Mouse (Mus musculus): Measurements from ENCODE around the gene Slc6a12. TPM values are rescaled to one million over a fixed set of nuclear protein-coding genes. Genes with fewer than 3 reads are reported as not detected.
A peak's percentile ranks its signal among the peaks of the same experiment; 100 is the strongest.

The Slc6a12 gene
- polyA plus RNA-seq, 1 experiment from 2014 or later, result 0.79 TPM

DNA sequence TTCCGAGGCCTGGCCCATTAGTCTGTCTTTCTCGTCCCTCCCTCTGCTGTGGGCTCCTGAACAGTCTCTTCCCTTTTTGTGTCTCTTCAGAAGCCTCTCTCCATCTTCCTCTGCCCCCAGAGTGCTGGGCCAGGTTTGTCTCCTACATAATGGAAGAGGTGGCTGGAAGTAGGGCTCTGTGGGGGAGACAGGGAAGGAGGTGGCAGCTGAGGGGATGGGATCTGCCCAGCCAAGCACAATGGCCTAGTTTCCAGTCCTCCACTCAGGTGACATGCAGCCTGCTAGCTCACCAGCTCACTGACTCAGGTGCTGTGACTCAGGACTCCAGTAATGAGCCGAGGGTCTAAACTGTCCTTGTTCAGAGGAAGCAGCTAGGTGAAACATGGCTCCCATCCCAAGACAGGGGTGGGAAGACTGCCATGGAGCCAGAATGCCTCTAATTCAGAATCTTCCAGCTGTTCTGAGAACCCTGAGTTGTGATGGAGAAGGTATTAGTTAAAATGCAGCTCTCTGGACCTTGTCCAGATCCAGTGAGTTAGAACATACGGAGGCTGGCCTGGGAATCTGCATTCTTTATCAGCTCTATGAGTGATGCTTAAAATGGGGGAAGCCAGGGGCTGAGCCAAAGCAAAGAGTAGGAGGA, 49.9 kb downstream of the Slc6a12 start:
- Histone ChIP-seq H3K36me3 (ENCODE audit: control insufficient read depth, insufficient read depth) (no peaks in the 10 kb centered on the region), H3K27ac (ENCODE audit: low read length) (no peak overlapping the region), H3K4me1 (replicated peaks; ENCODE audit: control insufficient read depth, insufficient read depth, low read length) (no peaks in the 10 kb centered on the region), H3K4me3 (replicated peaks; ENCODE audit: low read length) (no peak overlapping the region), H3K27me3 (replicated peaks; ENCODE audit: control insufficient read depth, insufficient read depth, low read length) (no peaks in the 10 kb centered on the region), H3K9me3 (ENCODE audit: control insufficient read depth, low read length) (peaks cover 4% of the 10 kb centered on the region; the same call in 1 of the 2 replicates), H3K9ac (replicated peaks; ENCODE audit: low read depth, low read length) (no peak overlapping the region), H3K4me2 (ENCODE audit: low read length) (no peak overlapping the region)
- 90% methylated on average over 4 of the region's 4 CpGs for WGBS
- ATAC-seq, result no peak

DNA sequence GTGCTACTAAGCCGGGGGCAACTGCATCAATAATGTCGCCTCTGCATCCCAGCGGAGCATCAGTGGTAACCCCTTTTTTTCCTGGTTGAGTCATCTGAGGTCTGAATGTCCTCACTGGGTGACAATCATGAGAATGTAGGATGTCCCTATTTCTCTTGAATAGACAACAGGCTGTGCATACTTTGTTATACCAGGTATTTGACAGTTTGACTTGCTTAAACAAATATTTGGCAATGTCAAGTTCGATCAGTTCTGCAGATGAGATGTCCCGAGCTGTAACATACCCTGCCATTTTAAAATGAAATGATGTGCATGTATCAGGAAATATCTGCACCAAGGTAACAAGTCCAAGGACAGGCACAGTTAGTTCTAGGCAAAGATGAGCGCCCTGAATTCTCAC, 58.3 kb downstream of the Slc6a12 start:
- ATAC-seq, result no peak

DNA sequence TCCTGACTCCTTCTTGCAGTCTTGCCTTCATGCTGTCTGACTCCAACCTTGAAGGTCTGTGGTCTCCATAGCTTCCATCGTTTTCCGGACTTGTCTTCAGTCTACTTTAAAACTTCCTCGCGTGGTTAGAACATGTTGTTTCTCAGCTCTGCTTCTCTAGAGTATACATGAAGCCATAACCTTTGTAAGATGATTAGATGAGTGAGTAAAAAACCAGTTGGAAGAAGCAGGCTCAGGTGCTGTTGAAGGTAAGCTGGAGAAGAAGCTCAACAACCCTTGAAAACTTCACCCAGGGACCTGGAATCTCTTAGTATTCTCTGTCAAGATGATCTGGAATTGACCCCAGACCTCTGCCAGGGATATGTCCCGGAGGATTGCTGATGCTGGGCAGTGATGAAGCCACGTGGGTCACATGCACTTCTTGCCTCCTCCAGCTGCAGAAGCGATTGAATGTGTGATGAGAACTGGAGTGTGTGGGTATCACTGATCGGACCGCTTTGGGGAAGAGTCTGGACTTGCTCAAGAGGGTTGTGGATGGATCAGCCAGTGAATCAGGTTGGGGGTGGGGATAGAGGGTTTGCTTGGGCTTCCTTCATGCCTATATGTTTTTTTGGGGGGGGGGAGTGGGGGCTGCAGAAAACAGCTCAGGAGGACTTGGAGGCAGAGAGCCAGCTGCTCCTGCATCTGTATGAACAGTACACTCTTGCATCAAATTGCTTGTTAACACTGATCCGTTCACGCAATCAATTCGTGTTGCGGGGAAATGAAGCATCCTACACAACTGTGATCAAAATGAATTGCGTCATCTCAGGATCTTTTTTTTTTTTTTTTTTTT, 59.2 kb downstream of the Slc6a12 start:
- no peak overlapping the region for H3K27ac ChIP-seq (ENCODE audit: low read length)
- no peak overlapping the region for H3K4me3 ChIP-seq (replicated peaks; ENCODE audit: low read length)
- H3K4me2 ChIP-seq (ENCODE audit: low read length), result no peak overlapping the region
- H3K9ac ChIP-seq (replicated peaks; ENCODE audit: low read depth, low read length), result no peak overlapping the region
- WGBS, result 68% methylated on average over 14 of the region's 14 CpGs
- ATAC-seq, result peak; percentile 67
- H3K27me3 ChIP-seq (replicated peaks; ENCODE audit: control insufficient read depth, insufficient read depth, low read length), result no peaks in the 10 kb centered on the region
- H3K9me3 ChIP-seq (ENCODE audit: control insufficient read depth, low read length), result no peaks in the 10 kb centered on the region
- no peaks in the 10 kb centered on the region for H3K36me3 ChIP-seq (ENCODE audit: control insufficient read depth, insufficient read depth)
- peaks cover 7% of the 10 kb centered on the region; the same call in 1 of the 2 replicates for H3K4me1 ChIP-seq (replicated peaks; ENCODE audit: control insufficient read depth, insufficient read depth, low read length)

More for the DNA sequence above, 58.3 kb downstream of the Slc6a12 start:
- no peaks in the 10 kb centered on the region for H3K9me3 ChIP-seq (ENCODE audit: control insufficient read depth, low read length)
- H3K4me2 ChIP-seq (ENCODE audit: low read length), result no peak overlapping the region
- H3K4me3 ChIP-seq (replicated peaks; ENCODE audit: low read length), result no peak overlapping the region
- H3K27me3 ChIP-seq (replicated peaks; ENCODE audit: control insufficient read depth, insufficient read depth, low read length), result no peaks in the 10 kb centered on the region
- H3K36me3 ChIP-seq (ENCODE audit: control insufficient read depth, insufficient read depth), result no peaks in the 10 kb centered on the region
- no peak overlapping the region for H3K9ac ChIP-seq (replicated peaks; ENCODE audit: low read depth, low read length)
- no peak overlapping the region for H3K27ac ChIP-seq (ENCODE audit: low read length)
- H3K4me1 ChIP-seq (replicated peaks; ENCODE audit: control insufficient read depth, insufficient read depth, low read length), result peaks cover 7% of the 10 kb centered on the region; the same call in 1 of the 2 replicates
- 97% methylated on average over 6 of the region's 6 CpGs for WGBS

DNA sequence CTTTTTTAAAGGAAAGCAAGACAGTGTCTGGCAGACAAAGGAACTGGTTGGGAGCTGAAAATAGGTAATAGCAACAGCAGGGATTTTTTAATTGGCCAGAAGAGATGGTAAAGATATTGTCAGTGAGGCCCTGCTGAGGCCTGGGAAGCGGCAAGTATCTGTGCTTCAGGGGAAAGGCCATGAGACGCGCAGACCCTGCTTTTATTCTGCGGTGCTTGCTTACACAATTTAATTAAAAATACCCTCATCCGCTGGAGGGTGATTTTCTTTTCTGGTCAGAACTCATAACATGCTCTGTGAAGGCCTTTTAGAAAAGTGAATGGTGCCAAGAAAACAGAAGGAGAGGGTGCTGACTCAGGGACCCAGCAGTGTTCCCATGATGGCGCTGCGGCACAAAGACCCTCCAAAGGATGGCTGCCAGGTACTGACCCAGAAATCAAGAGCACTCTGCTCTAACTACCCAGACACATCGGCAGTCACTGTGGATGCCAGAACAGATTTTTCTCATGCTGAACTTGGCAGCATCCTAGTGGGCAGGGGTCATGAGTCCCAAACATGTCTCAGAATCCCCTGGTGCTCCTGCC, 59.9 kb downstream of the Slc6a12 start:
- no peaks in the 10 kb centered on the region for H3K9me3 ChIP-seq (ENCODE audit: control insufficient read depth, low read length)
- H3K4me1 ChIP-seq (replicated peaks; ENCODE audit: control insufficient read depth, insufficient read depth, low read length), result peaks cover 9% of the 10 kb centered on the region
- H3K4me2 ChIP-seq (ENCODE audit: low read length), result no peak overlapping the region
- no peaks in the 10 kb centered on the region for H3K27me3 ChIP-seq (replicated peaks; ENCODE audit: control insufficient read depth, insufficient read depth, low read length)
- H3K27ac ChIP-seq (ENCODE audit: low read length), result no peak overlapping the region
- no peaks in the 10 kb centered on the region for H3K36me3 ChIP-seq (ENCODE audit: control insufficient read depth, insufficient read depth)
- peak; percentile 46 for ATAC-seq
- no peak overlapping the region for H3K4me3 ChIP-seq (replicated peaks; ENCODE audit: low read length)
- peak overlapping the region; percentile 16; the same call in 1 of the 2 replicates for H3K9ac ChIP-seq (replicated peaks; ENCODE audit: low read depth, low read length)
- WGBS, result 44% methylated on average over 8 of the region's 8 CpGs

DNA sequence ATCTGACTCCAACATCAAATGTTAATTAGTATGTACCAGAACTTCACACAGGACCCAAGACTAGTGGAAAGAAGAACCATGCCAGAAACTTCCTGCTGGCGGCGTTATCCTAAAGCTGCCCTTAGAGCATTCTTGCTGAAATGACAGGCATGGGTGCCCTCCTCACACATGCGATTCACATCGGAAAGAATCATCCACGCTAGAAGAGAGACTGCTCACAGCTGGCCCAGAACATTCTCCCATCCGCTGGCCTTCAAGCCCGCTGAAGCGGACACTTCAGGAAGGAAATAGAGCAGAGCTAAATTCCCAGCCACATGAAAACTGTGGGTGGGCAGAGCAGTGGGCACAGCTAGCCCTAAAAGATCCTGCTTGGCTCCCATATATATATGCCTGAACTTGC, 62.4 kb downstream of the Slc6a12 start:
- peaks cover 12% of the 10 kb centered on the region for H3K4me1 ChIP-seq (replicated peaks; ENCODE audit: control insufficient read depth, insufficient read depth, low read length)
- no peaks in the 10 kb centered on the region for H3K27me3 ChIP-seq (replicated peaks; ENCODE audit: control insufficient read depth, insufficient read depth, low read length)
- WGBS, result 91% methylated on average over 8 of the region's 8 CpGs
- H3K9me3 ChIP-seq (ENCODE audit: control insufficient read depth, low read length), result no peaks in the 10 kb centered on the region
- H3K4me3 ChIP-seq (replicated peaks; ENCODE audit: low read length), result no peak overlapping the region
- no peak overlapping the region for H3K4me2 ChIP-seq (ENCODE audit: low read length)
- no peak for ATAC-seq
- H3K27ac ChIP-seq (ENCODE audit: low read length), result no peak overlapping the region
- H3K36me3 ChIP-seq (ENCODE audit: control insufficient read depth, insufficient read depth), result no peaks in the 10 kb centered on the region
- H3K9ac ChIP-seq (replicated peaks; ENCODE audit: low read depth, low read length), result no peak overlapping the region

DNA sequence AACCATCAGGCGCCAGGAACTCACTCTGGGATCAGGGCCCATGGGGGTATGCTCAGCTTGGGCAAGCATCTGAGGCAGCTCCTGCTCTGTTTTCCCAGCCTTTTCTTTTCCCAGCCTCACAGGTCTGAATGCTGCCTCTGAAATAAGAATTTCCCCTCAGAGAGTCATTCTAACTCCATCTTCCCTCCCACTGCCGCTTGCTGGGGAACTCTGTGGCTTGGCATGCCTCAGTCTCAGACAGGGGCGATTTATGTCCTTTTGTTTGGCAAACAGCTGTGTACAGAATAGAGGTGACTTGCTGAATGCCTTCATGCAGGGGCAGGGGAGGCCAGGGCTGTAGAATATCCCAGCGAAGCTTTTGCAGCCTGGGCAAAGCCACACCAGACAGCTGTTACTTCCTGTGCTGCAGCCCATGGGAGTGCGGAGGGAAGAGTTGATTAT, 64.7 kb downstream of the Slc6a12 start:
- Histone ChIP-seq H3K27me3 (replicated peaks; ENCODE audit: control insufficient read depth, insufficient read depth, low read length) (peaks cover 15% of the 10 kb centered on the region), H3K9me3 (ENCODE audit: control insufficient read depth, low read length) (no peaks in the 10 kb centered on the region), H3K9ac (replicated peaks; ENCODE audit: low read depth, low read length) (no peak overlapping the region), H3K27ac (ENCODE audit: low read length) (no peak overlapping the region), H3K36me3 (ENCODE audit: control insufficient read depth, insufficient read depth) (no peaks in the 10 kb centered on the region), H3K4me1 (replicated peaks; ENCODE audit: control insufficient read depth, insufficient read depth, low read length) (peaks cover 14% of the 10 kb centered on the region), H3K4me3 (replicated peaks; ENCODE audit: low read length) (no peak overlapping the region), H3K4me2 (ENCODE audit: low read length) (no peak overlapping the region)
- ATAC-seq, result 0 out of 2 replicates have a peak, but pooled peaks have one; percentile 23
- 24% methylated on average over 5 of the region's 5 CpGs for WGBS

DNA sequence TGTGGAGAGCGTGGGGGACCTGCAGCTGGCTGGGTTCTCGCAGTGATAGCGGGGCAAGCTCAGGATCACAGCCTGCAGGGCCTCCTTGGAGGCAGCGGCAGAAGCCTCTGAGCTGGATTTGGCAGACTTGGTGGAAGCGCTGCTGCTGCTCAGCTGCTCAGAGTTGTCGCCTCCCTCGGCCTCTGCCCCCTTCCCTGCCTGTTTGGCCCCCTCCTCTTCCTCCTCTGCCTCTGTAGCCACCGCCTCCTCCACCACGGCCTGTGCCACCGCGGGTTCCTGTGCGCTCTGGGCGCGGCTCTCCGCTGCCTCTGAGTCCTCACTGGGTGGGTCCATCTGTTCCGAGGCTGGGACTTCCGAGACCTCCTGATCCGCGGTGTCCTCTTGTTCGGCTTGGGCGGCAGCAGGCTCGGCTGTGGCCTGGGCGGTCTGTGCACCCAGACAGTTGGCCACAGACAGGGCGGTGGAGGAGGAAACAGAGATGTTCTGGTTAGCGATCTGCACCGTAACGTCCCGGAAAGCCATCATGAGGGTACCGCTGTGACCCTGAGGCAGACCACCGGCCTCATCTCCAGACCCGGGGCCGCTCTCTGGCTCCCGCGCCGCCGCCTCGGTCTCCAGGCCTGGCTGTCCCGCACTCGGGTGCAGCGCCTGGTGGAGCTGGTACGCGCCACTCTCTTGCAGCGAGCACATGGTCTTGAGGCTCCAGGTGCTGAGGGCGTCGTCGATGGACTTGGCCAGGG, 69.9 kb downstream of the Slc6a12 start:
- peak overlapping the region; percentile 13; the same call in 1 of the 2 replicates for H3K4me2 ChIP-seq (ENCODE audit: low read length)

More for the DNA sequence above, 69.9 kb downstream of the Slc6a12 start:
- Histone ChIP-seq H3K9me3 (ENCODE audit: control insufficient read depth, low read length) (no peaks in the 10 kb centered on the region), H3K36me3 (ENCODE audit: control insufficient read depth, insufficient read depth) (no peaks in the 10 kb centered on the region), H3K4me3 (replicated peaks; ENCODE audit: low read length) (peak overlapping the region; percentile 15; the same call in 1 of the 2 replicates), H3K9ac (replicated peaks; ENCODE audit: low read depth, low read length) (no peak overlapping the region), H3K27ac (ENCODE audit: low read length) (no peak overlapping the region), H3K27me3 (replicated peaks; ENCODE audit: control insufficient read depth, insufficient read depth, low read length) (peaks cover 32% of the 10 kb centered on the region), H3K4me1 (replicated peaks; ENCODE audit: control insufficient read depth, insufficient read depth, low read length) (peaks cover 7% of the 10 kb centered on the region; the same call in 1 of the 2 replicates)
- no peak for ATAC-seq
- 2% methylated on average over 45 of the region's 46 CpGs for WGBS

Measured in forebrain, embryonic 16.5 days (tissue).